Comparison of ENCODE assay signal across 8 mouse cellular contexts in the genomic region with DNA sequence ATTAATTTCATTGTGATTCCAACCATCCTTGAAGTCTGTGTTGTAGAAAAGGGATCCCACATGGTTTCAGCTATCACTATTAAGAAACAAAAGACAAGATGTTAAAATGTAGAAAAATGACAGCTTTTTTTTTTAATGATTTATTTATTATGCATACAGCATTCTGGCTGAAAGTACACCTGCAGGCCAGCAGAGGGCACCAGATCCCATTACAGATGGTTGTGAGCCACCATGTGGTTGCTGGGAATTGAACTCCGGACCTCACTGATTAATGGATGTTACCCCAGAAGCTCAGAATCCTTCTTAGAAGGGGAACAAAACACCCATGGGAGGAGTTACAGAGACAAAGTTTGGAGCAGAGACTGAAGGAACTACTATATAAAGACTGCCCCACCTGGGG. TPM values are rescaled to one million over a fixed set of nuclear protein-coding genes. Genes with fewer than 3 reads are reported as not detected.
DNase-seq lines count a peak whose midpoint lies in the region; ATAC-seq and TF ChIP-seq lines count a peak whose summit lies in the region.

No protein-coding gene starts in this region.

- DNase-seq in adrenal gland, postnatal 10 days: peak; percentile 23
- DNase-seq in adrenal gland, adult 2 months: no peak
- no peak for DNase-seq in left cerebral cortex, adult 2 months (ENCODE audit: extremely low spot score in 1 of 2, low spot score in 2 of 2)
- DNase-seq in left cerebral cortex, postnatal 25 days (ENCODE audit: low spot score in 2 of 2): no peak
- peak; percentile 52 for DNase-seq in R1 (ENCODE audit: low read depth, low spot score)
- DNase-seq in left cerebral cortex, adult 8-10 months (ENCODE audit: low spot score in 2 of 2): no peak

- peak; percentile 66 for TF ChIP-seq CTCF in left cerebral cortex, adult 2 months (IDR thresholded peaks at IDR 0.05)

- 0 out of 2 replicates have a peak, but pooled peaks have one; percentile 37 for ATAC-seq in megakaryocyte progenitor cell, adult 5-6 weeks (replicated peaks; ENCODE audit: poor library complexity)
- no peak for ATAC-seq in activated CD4-positive, CD25-positive, alpha-beta regulatory T cell, adult 4 months

- H3K4me3 ChIP-seq in left cerebral cortex, adult 2 months: no peak overlapping the region

- intact Hi-C loops in left cerebral cortex, adult 2 months (cut with DNase I): no loop called here
- intact Hi-C loops in left cerebral cortex, postnatal 25 days (cut with DNase I): no loop called here

- H3K27ac ChIP-seq in left cerebral cortex, adult 2 months: no peak overlapping the region

RNA-seq across cellular contexts. Expression of a gene that starts 12.3 kb away (rescaled TPM):
- 10 to 100 TPM; 30.1 to 30.2 TPM for total RNA-seq in adrenal gland, postnatal 10 days (2021)
- 10 to 100 TPM; 44.3 to 65.6 TPM for total RNA-seq in adrenal gland, adult 2 months (2021)
- 23.4 and 27.5 TPM in 2 replicates for polyA plus RNA-seq in adrenal gland, adult 2 months (2012; rRNA removed)
- 100 to 1,000 TPM; 339 TPM for total RNA-seq in left cerebral cortex, adult 2 months (2021)
- total RNA-seq in left cerebral cortex, postnatal 25 days (2021): 100 to 1,000 TPM; 329 to 335 TPM
- 38.8 and 46.3 TPM in 2 replicates for total RNA-seq in megakaryocyte progenitor cell, adult 5-6 weeks (2015)
- 16.2 and 19.1 TPM in 2 replicates for total RNA-seq in megakaryocyte progenitor cell, adult 5-6 weeks (2017)
- 100 to 1,000 TPM; 312 to 360 (median 338) TPM for total RNA-seq in left cerebral cortex, adult 8-10 months (2022)
- polyA plus RNA-seq in activated CD4-positive, CD25-positive, alpha-beta regulatory T cell, adult 4 months (2017; shearing (Covaris generic)): 10 to 100 TPM; 29.0 to 32.6 TPM

RNA-seq across cellular contexts. Expression of a gene that starts 21.0 kb away (rescaled TPM):
- total RNA-seq in adrenal gland, postnatal 10 days (2021): 10 to 100 TPM; 35.3 to 55.6 TPM
- 10 to 100 TPM; 32.9 to 63.1 TPM for total RNA-seq in adrenal gland, adult 2 months (2021)
- 8.8 and 11.6 TPM in 2 replicates for polyA plus RNA-seq in adrenal gland, adult 2 months (2012; rRNA removed)
- 10 to 100 TPM; 66.1 to 76.5 TPM for total RNA-seq in left cerebral cortex, adult 2 months (2021)
- 10 to 100 TPM; 45.1 to 57.4 TPM for total RNA-seq in left cerebral cortex, postnatal 25 days (2021)
- 69.4 and 95.7 TPM in 2 replicates for total RNA-seq in megakaryocyte progenitor cell, adult 5-6 weeks (2015)
- total RNA-seq in megakaryocyte progenitor cell, adult 5-6 weeks (2017): 77.0 and 96.2 TPM in 2 replicates
- 10 to 100 TPM; 49.9 to 59.7 (median 53.9) TPM for total RNA-seq in left cerebral cortex, adult 8-10 months (2022)
- 10 to 100 TPM; 83.2 to 84.4 TPM for polyA plus RNA-seq in activated CD4-positive, CD25-positive, alpha-beta regulatory T cell, adult 4 months (2017; shearing (Covaris generic))

Comparison
In these comparisons a context has a peak if more than half of its experiments do, and no peak if none do; other contexts are left out.
1. DNase-seq: peak in adrenal gland, postnatal 10 days (single experiment) and R1 (single experiment); none in adrenal gland, adult 2 months (single experiment), left cerebral cortex, adult 2 months (0 of 2), left cerebral cortex, postnatal 25 days (0 of 2) and left cerebral cortex, adult 8-10 months (0 of 2).
2. RNA of a gene that starts 12.3 kb away (total RNA-seq): 312 to 360 TPM in left cerebral cortex, adult 8-10 months, 339 TPM in left cerebral cortex, adult 2 months and 329 to 335 TPM in left cerebral cortex, postnatal 25 days; 44.3 to 65.6 TPM in adrenal gland, adult 2 months, 16.2 to 46.3 TPM in megakaryocyte progenitor cell, adult 5-6 weeks and 30.1 to 30.2 TPM in adrenal gland, postnatal 10 days; every median in the first group is over 4 times any median in the second.